Mouse (Mus musculus): ENCODE measurements around the gene Eif4enif1.
A peak's percentile ranks its signal among the peaks of the same experiment; 100 is the strongest.

The Eif4enif1 gene

DNA sequence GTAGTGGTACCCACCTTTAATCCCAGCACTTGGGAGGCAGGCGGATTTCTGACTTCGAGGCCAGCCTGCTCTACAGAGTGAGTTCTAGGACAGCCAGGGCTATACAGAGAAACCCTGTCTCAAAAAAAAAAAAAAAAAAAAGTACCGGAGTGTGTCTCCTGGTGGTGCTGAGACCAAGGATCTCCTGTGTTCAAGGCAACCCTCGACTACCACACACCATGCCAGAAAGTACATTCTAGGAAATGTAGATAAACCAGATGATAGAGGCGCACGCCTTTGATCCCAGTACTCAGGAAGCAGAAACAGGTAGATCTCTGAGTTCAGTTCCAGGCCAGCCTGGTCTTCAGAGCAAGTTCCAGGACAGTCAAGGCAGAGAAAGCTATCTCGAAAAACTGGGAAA is 64.9 kb downstream of the Eif4enif1 start:
- peak; percentile 21 for DNase-seq (ENCODE audit: low read depth, low spot score)

DNA sequence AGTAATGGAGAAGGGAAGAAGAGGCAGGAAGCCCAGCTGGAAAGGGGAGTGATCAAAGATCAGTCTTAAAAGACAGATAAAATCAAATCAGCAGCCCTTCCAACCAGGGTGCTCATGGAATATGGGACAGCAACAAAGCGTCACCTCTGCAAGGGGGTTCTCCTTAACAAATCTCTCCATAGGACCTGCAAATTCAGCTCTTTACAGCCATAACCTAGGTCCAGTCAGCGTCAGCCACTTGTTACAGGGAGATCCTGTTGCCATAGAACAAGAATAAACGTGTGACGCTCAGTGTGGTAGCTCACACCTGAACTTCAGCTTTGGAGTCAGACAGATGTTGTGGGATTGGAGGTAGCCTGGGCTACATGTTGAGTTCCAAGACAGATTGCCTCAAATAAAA is 67.0 kb downstream of the Eif4enif1 start:
- no peak for DNase-seq (ENCODE audit: low read depth, low spot score)

GRCm38 (mm10) chr11:3278351-3278750 is 76.2 kb downstream of the Eif4enif1 start:
- no peak for DNase-seq (ENCODE audit: low read depth, low spot score)

GRCm38 (mm10) chr11:3279729-3280128 is 77.5 kb downstream of the Eif4enif1 start:
- no peak for DNase-seq (ENCODE audit: low read depth, low spot score)

DNA sequence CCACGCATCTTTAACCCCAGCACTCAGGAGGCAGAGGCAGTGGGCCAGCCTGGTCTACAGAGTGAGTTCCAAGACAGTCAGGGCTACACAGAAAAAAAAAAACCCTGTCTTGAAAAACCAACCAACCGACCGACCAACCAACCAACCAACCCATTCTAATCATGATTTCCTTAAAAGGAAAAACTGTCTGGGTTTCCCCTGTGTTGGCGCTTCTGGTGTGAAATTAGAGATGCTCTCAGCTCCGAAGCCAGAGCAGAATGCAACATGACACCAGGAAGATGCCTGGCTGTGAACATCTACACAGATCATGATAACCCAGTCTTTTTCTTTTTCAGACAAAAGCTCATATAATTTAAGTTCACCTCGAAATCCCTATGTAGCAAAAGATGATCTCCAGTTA is 80.7 kb downstream of the Eif4enif1 start:
- no peak for DNase-seq (ENCODE audit: low read depth, low spot score)

- DNase-seq (ENCODE audit: low read depth, low spot score), result no peak
These were observed 81.5 kb downstream of the Eif4enif1 start for GRCm38 (mm10) chr11:3283645-3284044.

DNA sequence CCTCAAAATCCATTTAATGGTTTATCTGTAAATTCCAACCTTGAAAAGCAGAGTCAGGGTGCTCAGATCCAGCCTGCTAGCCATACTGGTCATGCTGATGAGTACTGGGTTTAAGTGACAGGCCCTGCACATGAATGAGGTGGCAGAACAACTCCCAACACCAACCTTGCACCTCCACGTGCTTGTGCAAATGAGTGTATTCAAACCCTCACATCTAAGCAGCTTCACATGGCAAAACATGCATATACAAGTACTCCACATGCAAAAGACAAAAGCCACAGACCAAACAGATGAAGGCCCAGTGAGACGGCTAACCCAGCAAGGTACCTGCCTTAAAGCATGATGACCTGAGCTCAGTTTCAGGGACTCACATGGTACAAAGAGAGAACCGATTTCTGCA is 83.7 kb downstream of the Eif4enif1 start:
- DNase-seq (ENCODE audit: low read depth, low spot score), result no peak

DNA sequence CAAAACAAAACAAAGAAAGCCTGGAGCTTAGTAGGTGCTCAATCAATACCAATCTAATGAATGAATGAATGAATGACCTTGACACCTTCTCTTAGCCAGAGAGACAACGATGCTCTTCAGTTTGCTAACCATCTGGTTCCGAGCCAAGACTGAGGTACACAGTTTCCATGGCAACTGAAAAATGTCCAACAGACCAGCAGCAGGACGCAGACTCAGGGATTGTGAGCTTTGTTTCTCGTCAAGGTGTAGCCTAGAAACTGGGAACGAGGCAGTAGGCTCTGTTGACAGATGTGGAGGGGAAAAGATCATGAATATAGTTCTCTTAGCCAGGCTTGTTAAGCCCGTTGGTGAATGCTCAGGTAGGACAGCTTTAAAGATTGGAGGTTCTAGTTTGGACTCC is 84.9 kb downstream of the Eif4enif1 start:
- no peak for DNase-seq (ENCODE audit: low read depth, low spot score)

GRCm38 (mm10) chr11:3287921-3288320 is 85.7 kb downstream of the Eif4enif1 start:
- no peak for DNase-seq (ENCODE audit: low read depth, low spot score)

DNA sequence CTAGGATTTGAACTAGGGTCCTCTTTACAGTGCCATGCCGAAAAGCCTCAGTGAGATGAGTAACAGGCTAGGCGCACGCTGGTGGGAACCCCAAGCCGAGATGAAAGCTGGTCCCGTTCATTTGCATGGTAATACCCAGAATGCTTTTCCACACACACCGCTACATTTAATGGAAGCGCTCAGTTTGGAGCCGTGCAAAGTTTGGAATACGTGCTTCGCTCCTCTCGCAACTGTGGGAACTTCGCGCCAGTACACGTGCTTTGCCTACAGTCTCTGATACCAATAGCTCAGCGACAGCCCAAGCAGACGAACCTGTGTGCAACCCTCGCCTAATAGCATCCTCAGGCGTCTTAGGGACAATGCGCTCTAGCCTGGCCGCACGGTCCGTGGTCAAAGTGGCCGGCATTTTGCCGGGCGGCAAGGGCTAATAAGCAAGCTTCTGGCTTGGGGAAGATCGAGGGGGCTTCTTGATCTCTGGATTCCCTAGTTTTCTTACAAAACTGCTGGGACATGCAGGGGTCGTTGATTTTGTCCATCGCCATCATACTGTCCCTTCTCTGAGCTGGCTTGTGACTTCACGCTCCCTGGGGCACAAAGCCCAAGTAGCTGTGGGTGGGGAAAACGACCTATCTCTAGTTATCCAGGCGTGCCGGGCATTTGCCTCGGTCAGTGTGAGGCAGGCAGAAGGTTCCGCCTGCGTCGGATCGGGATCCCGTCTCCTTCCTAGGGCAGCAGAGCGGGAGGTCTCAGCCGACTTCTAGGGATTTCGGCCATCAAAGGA is 86.5 kb downstream of the Eif4enif1 start, which contains the start of gene Patz1:
TSS of gene Patz1 (plus strand) at position 354 of the 781 bp plus-strand sequence.
- peak; percentile 41 for DNase-seq (ENCODE audit: low read depth, low spot score)

- DNase-seq (ENCODE audit: low read depth, low spot score), result peak; percentile 86
These were observed 87.2 kb downstream of the Eif4enif1 start for GRCm38 (mm10) chr11:3289302-3289802.

DNA sequence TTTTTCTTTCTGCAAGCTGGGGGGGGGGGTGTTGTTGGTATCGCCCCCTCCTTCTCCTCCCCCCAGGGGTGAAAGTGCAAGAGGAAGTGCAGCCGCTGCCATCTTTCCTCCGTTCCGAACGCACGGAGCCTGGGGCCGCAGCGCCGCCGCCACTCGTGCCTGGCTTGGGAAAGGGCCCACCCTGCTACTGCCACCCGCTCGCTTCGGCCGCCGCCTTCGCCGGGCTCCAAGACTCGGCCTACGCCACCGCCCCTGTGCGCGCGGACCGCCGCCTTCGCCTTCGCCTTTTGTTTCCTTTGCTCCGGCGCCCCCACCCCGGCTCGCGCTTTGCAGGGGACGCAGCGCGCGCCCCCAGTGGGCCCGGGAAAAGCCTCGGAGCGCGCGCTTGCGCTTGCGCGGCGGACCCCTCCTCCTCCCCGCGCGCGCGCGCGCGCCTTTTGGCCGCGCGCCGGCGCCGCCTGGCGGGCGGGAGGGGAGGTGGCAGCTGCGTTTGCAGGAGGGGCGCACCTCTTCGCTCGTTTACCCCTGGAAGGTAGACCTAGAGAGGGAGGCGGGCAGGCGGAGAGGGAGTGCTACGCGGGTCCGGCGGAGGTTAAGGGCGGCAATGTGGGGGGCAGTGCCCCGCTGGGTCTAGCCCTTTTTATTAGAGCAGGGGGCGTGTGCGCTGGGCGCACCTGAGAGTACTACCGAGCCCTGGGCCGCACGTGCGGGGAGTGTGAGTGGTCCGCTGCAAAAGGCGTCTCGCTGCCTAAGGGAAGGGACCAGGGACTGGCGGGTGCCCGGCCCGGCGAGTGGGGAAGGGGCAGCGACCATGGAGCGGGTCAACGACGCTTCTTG is 87.8 kb downstream of the Eif4enif1 start:
- peak; percentile 90 for DNase-seq (ENCODE audit: low read depth, low spot score)

- peak; percentile 66 for DNase-seq (ENCODE audit: low read depth, low spot score)
These were observed 88.6 kb downstream of the Eif4enif1 start for GRCm38 (mm10) chr11:3290640-3291310.

- peak; percentile 68 for DNase-seq (ENCODE audit: low read depth, low spot score)
These were observed 89.3 kb downstream of the Eif4enif1 start for GRCm38 (mm10) chr11:3291311-3292061.

DNA sequence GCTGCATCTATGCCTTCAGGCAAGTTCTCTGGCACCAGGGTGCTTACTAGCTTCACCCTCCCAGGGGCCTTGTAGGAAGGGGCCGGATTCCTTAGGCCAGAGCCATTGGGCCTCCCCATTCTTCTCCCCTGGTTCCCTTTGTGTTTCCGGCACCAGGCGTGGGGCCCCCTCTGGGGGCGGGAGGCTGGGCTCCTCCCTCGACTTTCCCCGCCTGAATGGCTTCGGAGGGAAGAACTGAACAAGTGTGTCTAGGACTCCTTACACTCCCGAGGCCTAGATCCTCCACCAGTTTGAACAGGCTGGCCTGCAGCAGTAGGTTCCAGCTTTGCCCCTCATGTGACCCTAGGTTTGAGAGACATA is 89.8 kb downstream of the Eif4enif1 start:
- peak; percentile 55 for DNase-seq (ENCODE audit: low read depth, low spot score)

DNA sequence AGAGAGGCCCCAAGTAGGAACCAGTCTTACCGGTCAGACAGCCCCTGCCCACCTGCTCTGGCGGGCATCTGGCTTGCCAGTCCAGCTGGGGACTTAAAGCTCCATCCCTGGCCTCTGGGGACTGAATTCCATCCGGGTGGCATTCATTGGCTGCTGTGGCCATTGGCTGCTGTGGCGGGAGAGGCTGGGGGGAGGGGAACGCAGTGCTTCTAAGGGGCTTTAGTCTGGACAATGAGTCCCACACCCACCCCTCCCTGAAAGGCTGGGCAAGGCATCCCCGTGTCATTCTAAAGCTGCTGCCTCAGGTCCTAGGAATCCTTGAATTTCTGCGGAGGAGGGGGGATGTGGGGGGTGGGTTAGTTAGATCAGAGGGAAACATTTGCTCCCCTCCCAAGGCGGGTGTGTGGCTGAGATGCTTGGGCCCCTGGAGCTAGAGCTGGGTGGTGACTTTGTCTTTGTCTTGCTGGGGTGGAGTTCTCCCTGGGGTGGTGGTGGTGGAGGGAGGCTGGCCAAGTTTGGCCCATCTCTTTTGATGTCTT is 90.6 kb downstream of the Eif4enif1 start:
- DNase-seq (ENCODE audit: low read depth, low spot score), result no peak

GRCm38 (mm10) chr11:3293361-3293760 is 91.2 kb downstream of the Eif4enif1 start:
- DNase-seq (ENCODE audit: low read depth, low spot score), result no peak
